Mouse (Mus musculus): ENCODE results near the gene Prdx3.
"Not testable (repeated sequence)": the region's sequence is repeated elsewhere in the genome, so short reads cannot be mapped to it uniquely, and the experiment has no call there.

The Prdx3 gene

GRCm38 (mm10) chr19:60874064-60874694 is at the start of gene Prdx3:
Gene Prdx3, minus strand, starts transcription at chr19:60874556.
- DNase-seq = peak; percentile 100

GRCm38 (mm10) chr19:60916869-60917570 is 42.7 kb upstream of the Prdx3 start:
- peak; percentile 62 for DNase-seq

- DNase-seq = peak; percentile 28
Measured at GRCm38 (mm10) chr19:60915862-60916261, 41.5 kb upstream of the Prdx3 start.

DNA sequence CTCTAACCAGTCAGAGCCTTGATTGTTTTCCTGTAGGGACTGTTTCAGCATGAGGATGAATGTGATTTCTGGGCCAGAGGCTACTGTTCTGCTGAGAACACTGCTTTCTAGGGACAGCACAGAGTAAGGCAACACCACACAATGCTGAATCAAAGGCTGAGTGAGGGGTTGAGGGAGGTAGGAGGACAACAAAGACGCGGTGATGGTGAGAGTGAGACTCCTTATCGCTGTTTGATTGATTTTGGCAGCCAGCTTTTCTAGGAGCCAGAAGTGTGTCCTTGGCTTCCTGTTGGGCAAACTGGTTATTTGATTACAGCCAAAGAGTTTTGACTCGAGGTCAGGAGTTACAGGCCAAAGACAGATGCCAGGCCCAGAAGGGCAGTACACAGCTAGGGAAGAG is 40.9 kb upstream of the Prdx3 start:
- DNase-seq = peak; percentile 91

GRCm38 (mm10) chr19:60911653-60912052 is 37.3 kb upstream of the Prdx3 start:
- DNase-seq = peak; percentile 80

- peak; percentile 51 for DNase-seq
Measured at GRCm38 (mm10) chr19:60910304-60910703, 35.9 kb upstream of the Prdx3 start.

GRCm38 (mm10) chr19:60905477-60905876 is 31.1 kb upstream of the Prdx3 start:
- DNase-seq = peak; percentile 56

DNA sequence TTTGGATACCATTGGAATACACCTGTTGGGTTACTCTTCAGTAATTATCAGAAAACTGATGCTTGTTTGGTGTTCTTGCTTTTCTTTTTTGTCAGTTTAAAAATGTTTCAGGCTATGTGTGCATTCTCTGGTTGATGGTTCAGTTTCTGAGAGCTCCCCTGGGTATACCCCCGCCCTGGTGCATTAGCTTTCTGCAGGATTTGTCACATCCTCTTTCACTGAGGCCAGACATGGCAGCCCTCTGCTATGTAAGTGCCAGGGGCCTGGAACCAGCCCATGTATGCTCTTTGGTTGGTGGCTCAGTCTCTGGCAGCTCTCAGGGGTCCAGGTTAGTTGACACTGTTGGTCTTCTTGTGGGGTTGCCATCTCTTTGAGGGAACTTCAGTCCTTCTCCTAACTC is 29.6 kb upstream of the Prdx3 start:
- DNase-seq = peak; percentile 79

DNA sequence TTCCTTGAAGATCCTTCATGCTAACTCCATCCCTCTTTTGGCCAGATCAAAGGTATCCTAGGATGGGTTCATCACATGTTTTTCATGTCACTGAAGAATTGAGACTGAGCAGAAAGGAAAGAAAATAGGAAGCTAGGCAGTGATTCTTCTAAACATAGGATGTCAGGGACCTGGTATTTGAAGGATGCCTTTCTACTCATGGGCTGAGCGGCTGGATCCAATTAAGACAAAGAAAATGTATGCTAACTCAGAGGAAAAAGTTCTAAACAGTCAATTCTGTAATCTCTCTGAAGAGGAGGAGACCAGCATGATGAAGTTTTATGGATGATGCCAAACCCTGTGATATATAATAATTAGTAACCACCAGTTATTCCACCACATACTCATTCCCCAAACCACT is 28.8 kb upstream of the Prdx3 start:
- DNase-seq = peak; percentile 10

GRCm38 (mm10) chr19:60895251-60895880 is 21.0 kb upstream of the Prdx3 start:
- DNase-seq = peak; percentile 88

- peak; percentile 94 for DNase-seq
Measured at GRCm38 (mm10) chr19:60891934-60892547, 17.7 kb upstream of the Prdx3 start.

DNA sequence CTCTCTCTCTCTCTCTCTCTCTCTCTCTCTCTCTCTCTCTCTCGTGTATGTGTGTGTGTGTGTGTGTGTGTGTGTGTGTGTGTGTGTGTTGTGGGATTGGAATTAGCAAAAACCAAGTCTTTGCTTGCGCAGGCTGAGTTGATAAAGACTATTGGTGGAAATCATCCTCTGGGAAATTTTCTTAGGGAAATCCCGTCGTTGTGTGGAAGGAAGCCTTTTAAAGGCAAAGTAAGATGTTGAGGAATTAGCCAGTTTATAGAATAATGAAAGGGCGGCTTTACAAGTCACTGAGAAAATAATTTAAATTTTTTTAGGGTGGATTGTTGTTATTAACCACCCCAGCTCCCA is 16.7 kb upstream of the Prdx3 start:
- DNase-seq = peak; percentile 84

GRCm38 (mm10) chr19:60890391-60891122 is 16.2 kb upstream of the Prdx3 start:
- DNase-seq = no peak

DNA sequence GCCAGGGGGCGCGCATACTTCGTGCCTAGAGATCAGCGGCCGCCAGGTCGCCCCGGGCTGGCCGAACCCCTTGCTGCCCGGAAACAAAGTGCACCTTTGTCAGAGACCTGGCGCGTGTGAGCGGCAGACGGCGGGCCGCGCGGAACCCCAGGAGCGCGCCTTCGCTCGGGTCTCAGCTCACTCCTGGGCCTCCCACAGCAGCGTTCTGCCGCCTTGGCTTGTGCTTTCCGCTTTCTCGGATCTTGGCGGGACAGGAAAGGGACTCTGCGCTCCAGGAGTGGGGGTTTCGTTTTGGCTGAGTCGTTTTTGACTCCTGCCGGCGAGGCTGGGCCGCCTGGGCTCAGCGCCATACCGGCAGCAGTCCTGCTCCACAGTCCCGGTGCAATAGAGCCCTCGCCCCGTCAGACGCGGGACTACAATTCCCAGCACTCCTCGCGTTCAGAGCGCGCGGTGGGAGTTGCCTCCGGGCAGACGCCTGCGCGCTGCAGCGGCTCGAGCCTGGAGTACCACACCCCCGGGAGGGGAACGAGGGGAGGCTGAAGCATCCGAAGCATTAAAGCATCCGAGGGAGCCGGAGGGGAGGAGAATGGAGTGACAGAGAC is 15.5 kb upstream of the Prdx3 start, which contains the start of gene Grk5:
Gene Grk5 (plus strand): TSS at position 36 of the 602 bp plus-strand sequence.
- peak; percentile 100 for DNase-seq

DNA sequence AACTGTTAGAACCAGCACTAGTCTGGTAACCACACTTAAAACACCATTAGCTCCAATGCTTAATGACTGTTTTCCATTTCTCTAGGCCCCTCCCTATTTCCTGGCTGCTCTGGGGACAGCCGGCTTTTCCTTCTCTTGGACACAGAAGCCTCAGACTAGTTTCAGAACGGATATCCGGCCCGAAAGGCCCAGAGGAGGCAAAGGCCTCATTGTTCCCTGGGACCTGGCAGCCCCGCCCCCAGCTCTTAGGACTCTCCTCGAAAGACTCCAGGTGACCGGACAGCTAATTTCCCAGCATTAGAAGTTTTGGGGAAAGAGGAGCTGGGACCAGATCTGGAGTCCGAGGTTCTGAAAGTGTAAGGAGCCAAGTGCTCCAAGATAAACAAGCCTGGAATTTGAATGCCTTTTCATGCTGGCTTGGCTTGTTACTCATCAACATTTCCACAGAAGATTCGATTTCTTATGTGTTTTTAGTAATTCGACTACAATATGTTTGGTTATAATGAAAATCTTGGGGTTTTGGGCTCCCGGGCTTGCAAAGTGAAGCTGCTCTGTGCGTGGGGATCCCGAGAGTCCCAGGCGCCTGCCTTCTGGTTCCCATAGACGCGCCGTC is 14.9 kb upstream of the Prdx3 start:
- peak; percentile 99 for DNase-seq

- peak; percentile 75 for DNase-seq
Measured at GRCm38 (mm10) chr19:60887637-60888036, 13.3 kb upstream of the Prdx3 start.

- peak; percentile 85 for DNase-seq
Measured at GRCm38 (mm10) chr19:60883129-60883528, 8.8 kb upstream of the Prdx3 start.

DNA sequence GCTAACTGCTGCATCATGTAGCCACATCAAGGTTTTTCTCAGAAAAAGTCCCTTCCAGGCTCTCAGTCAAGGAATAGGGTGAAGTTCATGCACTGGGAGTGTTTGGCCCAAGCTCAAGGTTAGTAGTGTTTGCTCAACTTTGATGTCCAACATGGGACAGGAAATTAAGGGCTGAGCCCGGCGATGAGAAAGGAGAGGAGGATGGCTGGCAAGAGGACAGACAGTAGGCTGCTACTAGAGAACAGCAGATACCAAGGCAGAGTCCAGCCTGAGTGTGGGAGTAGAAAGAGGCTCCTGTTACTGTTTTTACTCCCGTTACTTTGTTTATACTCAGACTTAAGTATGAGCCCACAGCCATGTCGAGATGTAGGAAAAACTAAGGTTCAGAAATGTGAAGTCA is 855 bp downstream of the Prdx3 start:
- peak; percentile 90 for DNase-seq

DNA sequence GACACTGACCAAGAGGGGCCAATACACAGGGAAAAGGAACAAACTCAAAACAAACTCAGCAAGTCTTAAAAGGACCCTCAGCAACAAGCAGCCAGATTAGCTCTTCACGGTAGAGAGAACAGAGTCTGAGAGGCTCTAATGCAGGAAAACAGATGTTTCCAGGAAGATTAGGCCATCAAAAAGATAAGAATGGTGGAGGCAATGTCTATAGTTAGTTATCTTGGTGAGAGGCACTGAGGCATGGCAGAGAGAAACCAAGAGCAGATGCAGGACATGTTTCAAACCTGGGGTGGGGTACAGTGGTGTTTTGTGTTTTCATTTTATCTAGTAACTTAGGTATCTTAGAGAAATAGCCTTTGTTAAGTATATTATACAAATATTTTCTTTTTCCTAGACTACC is 2.1 kb downstream of the Prdx3 start:
- peak; percentile 62 for DNase-seq

DNA sequence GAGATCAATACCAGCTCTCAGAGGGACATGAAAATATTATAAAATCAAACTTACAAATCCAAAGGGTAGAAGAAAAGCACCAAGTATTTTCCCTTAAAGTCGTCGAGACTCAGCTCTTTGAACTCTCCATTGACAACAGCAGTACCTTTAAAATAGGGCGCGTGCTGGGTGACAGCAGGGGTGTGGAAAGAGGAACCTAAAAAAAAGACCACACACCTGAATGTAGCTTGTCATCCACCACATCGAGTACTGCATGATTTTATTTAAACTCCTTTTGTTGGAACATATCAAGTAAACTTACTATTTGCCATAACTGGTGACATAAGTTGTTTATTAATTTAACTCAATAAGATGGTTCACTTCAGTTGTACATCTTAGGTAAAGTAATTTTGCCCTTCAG is 3.0 kb downstream of the Prdx3 start:
- DNase-seq = no peak

- no peak for DNase-seq
Measured at GRCm38 (mm10) chr19:60870489-60870888, 3.9 kb downstream of the Prdx3 start.

GRCm38 (mm10) chr19:60866169-60866568 is 8.2 kb downstream of the Prdx3 start:
- DNase-seq = not testable (repeated sequence)
